Mouse (Mus musculus) c-Kit-positive CD71-negative TER-119-negative erythroid progenitor cells, embryonic 14.5 days (primary cell): ENCODE measurements around the gene Arhgef9.

Source experiments
- DNase-seq: peaks from one replicate; pipeline ENCODE4 v3.0.0-alpha.2; 2013; ENCODE audit warnings: low read depth

Gene Arhgef9

DNA sequence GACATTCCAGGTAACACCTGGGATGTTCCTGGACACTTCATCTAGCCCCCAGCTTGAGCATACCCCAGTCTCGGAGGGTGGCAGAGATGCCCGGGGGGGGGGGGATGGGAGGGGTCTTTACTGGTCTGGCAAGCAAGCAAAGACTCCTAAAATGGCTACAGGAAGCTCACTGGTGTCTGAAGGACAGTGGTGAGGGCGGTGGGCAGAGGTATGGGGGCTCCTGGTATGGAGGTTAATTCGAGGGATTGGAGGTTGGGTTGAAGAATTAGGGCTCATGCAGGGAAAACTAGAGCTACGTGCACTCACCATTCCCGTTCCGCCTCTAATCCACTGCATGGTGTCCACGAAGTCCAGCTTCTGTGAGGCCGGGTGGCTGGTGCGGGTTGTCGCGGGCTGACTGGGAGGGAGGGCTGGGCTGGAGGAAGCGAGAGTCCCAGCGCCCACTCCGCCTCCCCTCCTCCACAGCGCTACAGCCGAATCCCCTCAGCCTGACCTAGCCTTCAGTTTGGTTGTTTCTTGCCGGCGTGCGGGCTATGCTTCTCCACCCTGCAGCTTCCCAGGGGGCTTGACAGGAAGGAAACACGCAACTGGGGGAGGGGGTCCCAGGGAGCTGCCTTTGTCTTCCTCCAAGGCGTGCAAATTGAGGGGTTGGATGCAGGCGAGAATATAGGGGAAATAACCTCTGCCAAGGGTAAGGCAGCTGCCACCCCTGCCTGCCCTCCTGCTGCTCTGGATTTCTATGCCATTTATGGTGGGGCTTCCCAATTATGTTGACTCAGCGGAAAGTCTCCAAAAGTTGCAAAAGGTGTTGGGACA, at the start of gene Arhgef9:
Gene Arhgef9, minus strand, starts transcription at position 753 of the 816 bp plus-strand sequence.
- DNase-seq = no peak

DNA sequence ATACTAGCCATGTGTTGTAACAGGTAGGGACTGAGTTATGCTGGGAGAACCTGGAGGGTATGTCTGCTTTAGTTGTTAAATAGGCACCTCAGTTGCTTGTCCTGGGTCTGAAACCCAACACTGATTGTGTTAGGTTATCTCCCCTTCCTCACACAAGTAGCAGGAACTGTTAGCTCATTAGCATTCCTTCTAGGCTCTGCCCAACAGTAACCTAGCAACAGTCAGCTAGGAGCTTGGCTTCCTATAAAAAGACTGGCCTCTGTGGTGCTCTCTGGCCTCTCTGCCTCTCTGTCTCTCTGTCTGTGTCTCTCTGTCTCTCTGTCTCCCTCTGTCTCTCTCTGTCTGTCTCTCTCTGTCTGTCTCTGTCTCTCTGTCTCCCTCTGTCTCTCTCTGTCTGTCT, 42.2 kb upstream of the Arhgef9 start:
- DNase-seq = no peak

DNA sequence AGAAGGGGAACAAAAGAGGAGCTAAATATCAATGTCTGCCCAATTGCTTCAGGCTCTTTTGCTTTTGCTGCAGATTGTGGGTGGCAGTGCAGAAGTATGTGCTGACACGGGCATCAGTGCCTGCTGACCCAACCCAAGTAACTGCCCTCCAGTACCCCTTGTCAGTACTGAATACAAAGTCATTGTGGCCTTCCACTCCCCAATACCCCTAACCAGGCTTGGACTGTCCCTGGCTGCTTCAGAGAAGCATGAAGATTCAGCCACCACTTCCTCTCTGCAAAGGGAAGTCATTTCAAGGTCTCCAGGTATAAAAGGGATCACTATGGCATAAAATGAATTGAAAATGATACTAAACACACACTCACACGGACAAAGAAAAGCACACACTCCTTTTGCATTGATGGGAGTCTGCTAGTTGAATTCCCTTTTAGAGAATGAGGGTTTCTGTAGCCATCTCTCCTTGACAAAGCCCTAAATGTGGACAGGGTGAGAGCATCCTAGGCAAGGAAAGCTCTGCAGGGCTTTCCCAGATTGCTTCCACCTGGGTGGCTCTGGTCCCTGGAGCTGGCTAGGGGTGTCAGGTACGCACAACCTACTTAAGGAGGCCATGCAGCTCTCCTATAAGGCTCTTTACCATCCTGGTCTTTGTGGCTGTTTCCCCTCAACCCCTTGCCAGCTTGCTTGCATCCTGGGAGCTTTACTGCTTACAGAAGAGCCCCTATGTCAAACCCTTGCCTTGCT, 1.1 kb downstream of the Arhgef9 start:
- no peak for DNase-seq

DNA sequence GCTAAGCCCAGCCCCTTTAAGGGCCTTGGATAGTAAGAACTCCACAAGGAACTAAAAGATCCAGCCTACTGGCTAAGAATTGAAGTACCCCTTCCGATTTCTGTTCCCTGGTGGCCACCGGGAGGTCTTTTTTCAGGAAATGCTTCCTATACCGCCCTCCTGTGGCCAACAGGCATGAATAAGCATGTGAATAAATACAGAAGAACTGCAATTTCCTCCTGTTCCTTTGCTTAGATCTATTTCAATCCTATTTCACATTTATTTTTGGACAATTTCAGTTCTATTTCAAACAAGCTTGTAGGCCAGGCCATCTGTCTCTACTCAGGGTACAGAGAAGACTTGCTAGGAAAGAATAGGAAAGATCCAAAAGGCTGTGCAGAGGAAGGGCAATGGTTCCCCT, 20.7 kb downstream of the Arhgef9 start:
- no peak for DNase-seq

DNA sequence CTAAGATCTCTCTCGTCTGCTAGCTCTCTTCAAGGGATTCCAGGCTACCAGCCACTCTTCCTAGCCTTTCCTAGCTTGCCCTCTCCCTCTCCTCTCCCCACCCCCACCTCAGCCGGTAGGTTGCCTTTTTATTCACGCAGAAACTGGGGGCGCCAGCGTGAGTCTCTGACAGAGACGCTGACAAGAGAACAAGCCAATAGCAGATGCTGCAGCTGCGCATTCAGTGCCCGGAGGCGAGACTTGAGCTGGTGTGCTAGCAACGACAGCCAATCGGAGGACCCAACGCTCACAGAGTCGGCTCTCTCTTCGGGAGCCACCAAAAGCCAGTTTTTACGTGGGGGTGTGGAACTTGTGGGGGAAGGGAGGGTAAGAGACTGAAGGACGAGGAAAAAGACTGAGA, 30.3 kb downstream of the Arhgef9 start:
- DNase-seq = peak; percentile 52

DNA sequence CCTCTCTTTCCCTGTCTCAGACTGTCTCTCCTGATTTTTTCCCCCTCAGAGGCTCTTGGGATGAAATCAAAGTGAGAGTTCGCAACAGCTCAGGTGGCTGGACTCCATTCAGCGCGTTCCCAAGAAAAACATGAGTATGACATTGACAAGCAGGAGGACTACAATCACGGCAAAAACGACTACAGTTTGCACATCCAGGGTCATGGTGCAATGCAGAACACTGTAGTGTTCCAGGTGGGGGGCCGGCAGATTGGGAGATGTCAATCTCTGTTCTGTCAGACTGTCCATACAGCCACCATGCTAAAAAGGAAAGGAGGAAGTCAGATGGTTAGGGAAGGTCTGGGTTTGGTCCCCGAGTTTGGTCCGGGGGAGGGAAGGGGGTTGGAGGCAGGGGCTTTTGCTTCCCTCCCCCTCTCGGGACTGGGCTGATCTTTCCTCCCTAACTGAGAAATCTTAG, 31.0 kb downstream of the Arhgef9 start:
- DNase-seq = no peak

DNA sequence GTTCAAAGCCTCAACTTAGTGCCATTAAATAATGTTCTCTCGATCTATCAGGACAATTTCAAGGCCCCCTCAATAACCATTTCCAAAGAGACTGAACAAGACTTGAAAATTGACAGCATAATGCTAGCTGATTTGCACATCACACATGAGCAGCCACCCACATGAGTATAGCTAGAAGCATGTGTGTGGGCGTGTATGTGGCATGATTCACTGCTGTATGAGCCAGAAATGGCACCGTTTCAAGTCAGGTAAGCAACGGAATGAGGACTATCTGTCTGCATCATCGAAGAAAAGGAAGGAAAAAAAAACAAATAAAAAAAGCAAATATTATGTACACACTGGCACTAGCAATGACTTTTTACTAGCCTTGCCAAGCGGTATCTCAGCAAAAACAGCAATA, 32.5 kb downstream of the Arhgef9 start:
- no peak for DNase-seq

DNA sequence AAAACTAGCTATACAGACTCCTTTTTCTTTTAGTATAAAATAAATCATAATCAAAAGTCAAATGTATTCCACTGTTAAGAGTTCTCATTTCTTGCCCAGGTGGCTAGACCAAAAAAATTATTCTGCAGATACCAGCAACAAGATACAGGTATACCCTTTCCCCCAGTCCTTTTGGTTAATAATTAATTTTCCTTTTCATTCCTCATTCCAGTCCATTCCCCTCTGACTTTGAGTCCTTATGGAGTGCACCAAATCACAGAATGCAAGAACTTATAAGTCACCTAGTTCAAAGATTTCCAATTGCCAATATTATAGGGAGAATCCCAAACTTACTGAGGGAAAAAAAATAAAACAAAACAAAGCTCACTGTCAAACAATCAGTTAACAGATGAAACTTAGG, 33.2 kb downstream of the Arhgef9 start:
- no peak for DNase-seq

DNA sequence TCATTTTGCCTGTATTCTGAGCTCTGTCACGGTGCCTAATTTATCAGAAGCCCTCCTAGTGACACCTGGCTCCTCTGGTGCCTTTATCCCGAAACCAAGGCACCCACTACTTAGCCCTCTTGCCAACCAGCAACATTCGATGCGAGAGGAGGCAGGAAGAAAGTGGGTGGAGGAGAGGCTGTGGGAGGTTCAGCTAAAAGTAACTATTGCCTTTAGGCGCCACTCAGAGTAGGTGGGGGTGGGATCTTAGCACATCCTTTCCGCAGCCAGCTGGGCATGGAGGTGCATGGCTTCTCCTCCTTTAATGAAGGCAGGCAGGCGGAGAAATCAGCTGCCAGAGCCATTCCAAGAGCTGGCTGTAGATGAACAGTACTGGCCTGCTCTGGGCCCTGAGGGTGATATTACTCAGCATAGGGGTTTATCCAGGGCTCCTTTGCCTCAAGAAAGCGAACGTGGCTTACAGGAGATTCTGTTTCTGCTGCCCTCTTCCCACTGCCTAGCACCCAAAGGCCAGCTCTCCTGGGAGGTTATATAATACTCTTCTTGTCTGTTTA, 39.7 kb downstream of the Arhgef9 start:
- no peak for DNase-seq

DNA sequence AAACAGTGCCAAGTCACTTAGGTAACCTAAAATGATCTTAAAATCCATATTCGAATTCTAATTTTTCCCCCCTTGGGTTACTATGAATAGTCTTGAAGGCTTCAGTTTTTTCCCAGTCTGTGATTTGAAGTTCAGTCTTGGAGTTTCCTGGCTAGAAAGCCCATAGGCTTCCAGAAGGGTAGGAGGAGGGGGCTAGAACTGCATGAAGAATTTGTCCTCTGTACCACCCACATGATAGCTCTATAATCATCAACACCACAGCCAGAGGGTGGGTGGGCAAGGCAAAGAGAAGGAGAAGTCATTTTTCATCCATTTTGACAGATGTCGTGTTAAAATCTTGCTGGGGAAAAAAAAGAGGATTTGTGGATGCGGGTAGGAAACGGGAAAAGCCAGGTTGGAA, 58.0 kb downstream of the Arhgef9 start:
- no peak for DNase-seq

DNA sequence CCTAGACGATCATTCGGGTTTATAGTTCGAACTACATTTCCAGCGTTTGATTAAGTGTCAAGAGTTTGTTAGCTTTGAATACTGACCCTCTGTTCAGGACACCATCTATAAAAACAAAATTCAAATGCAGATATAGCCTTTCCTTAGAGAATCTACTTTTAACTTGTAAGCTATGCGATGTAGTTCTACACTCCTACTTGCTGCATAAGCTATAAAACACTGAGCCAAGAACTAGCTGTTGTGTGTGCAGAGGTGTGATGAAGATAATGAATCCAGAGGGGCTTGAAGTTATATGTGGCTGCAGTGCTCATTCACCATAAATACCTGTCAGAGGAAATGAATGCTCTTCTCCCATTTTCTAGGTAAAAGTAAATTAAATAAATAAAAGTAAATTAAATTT, 63.2 kb downstream of the Arhgef9 start:
- DNase-seq = no peak

DNA sequence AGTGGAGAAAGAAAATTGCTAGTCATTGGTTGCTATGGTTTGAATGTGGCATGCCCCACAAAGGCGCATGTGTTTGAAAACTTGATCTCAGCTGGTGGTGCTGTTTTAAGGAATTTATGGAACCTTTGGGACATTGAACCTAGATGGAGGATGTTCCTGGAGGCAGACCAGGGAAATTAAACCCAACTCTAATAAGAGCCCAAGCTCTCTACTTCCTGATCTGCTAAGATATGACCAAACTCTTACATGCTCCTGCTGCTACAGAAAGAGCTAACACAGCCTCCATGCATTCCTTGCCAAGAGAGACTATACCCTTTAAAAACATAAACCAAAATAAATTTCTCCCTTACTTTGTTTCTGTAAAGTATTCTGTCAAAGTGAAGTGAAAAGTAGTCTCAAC, 63.7 kb downstream of the Arhgef9 start:
- no peak for DNase-seq

DNA sequence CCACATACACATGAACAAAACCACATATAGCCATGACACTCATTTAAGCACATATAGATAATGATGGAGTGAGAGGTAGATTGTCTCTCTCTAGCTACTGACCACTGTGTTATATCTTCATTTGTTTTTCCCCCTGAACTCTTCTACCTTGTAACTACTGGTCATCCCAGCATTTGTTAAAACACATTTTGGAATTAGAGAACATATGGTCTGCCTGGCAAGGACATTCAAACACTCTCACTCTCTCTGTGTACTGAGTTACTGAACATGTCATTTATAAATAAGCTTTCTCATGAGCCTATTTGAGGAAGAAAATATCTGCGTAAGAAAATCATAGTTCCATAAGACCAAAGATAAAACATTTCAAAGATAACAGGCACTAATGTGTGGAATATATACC, 64.9 kb downstream of the Arhgef9 start:
- no peak for DNase-seq

DNA sequence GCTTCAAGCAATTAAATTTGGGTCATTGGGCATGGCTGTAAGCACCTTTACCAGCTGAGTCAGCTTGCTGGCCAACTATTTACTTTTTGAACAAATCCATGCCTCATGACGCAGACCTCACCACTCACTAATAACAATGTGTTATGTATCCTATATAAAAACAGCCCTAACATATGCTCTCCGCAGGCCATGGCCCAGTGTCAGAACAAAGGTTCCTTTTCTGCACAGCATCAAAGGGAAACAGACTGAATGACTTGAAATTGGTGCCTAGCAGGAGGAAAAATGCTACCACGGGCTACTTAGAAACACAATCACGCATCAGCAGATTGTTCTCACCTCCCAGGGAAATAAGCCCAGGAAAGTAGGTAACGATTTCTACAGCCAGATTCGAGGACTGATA, 73.2 kb downstream of the Arhgef9 start:
- DNase-seq = no peak

DNA sequence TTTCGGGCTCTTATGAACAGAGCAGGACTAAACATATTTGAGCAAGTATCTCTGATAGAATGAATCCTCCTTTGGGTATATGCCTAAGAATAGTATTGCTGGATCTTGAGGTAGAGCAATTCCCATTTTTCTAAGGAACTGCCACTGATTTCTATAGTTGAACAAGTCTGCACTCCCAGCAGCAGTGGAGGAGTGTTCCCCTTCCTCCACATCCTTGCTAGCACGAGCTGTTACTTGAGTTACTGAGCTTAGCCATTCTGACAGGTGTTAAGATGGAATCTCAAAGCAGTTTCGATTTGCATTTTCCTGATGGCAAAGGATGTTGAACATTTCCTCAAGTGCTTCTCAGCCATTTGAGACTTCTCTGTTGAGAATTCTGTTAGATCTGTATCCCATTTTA, 92.3 kb downstream of the Arhgef9 start:
- no peak for DNase-seq

DNA sequence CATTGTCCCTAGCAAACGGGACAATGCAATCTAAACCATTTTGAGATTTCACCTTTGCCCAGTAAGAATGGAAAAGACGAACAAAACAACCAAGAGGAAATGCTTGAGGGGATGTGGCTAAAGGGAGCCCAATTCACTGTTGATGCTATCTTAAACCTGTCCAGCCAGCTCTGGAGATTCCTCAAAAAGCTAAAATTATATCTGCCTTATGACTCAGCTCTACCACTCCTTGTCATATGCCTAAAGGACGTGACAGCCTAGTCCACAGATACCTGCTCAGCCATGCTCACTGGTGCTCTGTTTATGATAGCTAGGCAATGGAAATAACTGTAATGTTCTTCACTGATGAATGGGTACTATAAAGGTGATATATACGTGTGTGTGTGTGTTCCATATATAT, 109.0 kb downstream of the Arhgef9 start:
- DNase-seq = no peak

DNA sequence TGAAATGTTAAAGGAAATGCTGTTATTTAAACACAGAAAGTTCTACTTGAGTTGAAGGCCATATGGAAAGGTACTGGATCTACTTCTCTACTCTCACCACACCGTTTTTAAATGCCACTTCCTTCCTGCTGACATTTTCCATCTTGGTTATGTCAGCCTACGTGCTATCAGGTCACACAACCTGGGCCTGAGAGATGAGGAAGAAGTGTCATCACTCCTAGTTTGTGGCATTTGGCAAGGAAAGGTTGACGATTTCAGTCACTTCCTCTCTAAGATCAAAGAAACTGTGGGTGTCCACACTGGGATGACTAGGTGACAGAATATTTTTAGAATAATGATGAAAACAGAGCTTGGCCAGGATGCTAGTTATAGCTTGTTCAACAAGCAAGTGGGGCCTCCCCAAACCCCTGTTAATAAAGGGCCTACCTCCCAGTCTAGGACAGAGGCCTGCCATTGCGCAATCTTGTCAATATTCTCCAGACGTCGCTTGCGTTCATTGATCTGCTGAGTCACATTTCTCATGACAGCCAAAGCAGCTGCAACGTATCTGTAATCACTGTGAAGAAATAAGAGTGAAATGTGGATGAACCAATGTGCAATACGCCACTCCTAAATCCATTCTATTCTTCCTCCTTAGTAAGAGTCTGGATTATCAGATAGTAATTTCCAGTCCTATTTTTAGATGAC, 119.5 kb downstream of the Arhgef9 start:
- DNase-seq = peak; percentile 8

DNA sequence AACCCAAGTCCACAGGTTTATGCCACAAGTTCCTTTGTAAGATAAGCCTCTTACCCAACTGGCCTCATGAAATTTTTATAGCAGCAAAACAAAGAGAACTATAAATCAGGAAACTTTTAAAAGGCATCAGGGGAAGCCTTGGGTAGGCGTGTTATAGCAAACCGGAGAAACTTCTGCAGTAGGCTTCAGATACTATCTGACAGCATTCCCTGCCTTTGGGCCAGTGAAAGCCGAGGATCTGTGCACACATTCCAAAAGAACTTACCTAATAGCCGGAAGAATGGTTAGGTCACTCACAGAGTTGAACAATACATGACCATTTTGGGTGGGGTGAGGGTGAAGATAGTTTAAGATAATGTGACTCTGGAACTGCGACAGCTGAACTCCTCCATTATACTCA, 168.7 kb downstream of the Arhgef9 start:
- DNase-seq = no peak

DNA sequence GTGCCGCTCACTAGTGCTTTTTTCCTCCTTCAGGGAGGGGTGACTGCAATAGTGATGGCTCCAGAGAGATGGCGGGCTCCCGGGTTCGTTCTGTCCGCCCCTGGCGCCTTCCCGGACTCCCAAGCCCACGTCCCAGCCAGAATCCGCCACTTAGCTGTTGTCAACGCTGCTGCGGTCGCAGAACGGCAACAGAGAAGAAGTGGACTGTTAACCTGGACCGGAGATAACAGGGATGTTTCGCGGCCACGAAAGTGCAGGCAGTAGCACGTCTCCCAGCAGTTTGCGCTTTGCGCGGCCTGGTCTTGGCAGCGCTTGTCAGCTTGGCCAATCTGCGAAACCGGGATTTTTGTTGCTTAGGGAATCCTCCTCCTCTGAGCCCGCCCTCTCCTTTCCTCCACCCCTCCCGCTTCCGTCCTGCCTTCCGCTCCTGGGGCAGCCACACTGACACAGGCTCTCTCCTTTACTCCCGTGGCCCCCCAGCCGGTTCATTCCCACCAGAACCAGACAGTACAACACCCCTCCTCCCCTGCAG, 170.2 kb downstream of the Arhgef9 start, which contains the start of gene Spin4:
Gene Spin4, minus strand, starts transcription at position 322 of the 532 bp plus-strand sequence.
- peak; percentile 5 for DNase-seq

DNA sequence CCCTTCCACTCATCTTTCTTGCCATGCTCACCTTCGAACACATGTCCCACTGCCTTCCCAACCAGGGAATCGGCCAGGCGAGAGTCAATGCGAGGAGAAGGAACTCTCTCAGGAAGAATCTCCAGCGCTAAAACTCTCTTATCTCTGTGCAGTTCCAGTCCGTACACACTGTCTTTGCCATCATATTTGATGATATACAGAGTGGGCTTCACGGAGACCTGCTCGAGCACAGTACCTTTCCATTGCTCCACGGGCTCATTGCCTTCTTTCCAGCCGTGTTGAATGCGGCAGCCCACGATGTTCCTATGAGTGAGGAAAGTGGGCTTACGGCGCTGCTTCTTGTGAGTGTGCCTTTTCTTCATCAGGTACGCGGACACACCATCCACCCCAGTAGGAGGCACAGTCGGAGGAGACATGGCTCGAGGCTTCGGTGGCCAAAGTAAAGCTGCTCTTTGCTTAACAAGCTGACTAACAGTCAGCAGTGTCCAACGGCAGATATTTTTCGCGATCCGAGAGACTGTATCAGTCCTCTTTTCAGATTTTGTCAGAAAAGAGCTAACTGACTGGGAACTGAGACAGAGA, 170.8 kb downstream of the Arhgef9 start:
- DNase-seq = no peak

DNA sequence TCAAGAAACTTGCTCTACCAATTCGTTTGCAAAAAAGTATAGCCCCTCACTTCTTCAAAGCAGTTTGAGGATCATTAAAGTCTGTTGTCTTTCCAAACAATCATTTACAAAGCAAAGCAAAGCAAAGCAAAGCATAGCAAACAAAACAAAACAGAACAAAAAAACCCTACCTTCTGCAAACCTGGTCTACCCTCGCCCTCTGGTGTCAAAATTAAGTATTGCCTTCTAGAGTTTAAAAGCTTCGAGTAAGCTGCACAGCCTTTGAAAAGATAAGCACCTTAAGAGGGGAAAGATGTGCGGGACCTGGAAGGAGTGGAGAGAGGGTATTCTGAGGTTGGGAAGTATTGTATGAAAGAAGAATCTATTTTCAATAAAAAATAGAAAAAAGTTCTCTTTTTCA, 184.6 kb downstream of the Arhgef9 start:
- DNase-seq = peak; percentile 39
